Mouse (Mus musculus) urinary bladder, postnatal 25 days (tissue): Measurements from ENCODE around the gene Hist1h4b.
"Not testable (repeated sequence)": the region's sequence is repeated elsewhere in the genome, so short reads cannot be mapped to it uniquely, and the experiment has no call there.

ENCODE experiments used
- DNase-seq: peaks from one replicate; pipeline ENCODE4 v3.0.0; 2022; ENCODE audit warnings: low spot score

The Hist1h4b gene

DNA sequence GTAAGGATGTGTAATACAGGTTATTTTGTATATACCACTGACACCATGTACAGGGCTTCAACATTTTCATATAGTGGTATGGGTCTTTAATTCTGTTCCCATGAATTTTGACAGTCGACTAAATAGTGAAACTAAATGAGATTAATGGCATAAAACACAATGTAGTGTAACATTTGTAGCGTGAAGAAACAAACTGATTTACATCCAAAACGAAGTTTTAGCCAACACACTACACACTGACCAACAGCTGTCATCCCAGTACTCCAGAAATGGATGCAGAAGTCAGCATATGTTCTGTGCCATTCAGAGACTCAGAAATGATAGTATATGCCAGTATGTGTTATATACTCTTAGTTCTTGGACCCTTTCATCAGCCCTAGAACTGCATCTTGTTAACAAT lies 1.1 kb downstream of the Hist1h4b start:
- no peak for DNase-seq

DNA sequence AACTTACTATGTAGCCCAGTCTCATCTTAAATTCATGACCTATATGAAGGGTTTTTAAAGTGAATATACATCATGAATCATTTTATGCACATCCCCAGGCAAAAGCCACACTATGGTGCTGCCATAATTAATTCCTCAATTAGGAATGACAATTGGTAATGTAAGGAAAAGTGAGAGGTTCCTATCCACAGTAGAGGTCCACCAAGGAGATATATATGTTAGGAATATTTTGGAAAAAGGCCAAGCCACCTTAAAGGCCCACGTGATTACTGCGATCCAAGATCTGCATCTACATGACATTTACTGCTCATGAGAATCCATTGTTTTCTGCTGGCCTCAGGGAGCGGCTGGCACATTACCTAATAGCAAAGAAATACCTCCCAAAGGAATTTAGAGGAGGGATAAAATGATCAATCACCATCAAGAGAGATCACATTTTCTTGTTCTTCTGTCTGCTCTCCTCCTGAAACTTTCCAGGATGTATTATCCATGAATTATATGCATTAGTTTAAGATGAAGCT lies 2.5 kb downstream of the Hist1h4b start:
- DNase-seq, result no peak

DNA sequence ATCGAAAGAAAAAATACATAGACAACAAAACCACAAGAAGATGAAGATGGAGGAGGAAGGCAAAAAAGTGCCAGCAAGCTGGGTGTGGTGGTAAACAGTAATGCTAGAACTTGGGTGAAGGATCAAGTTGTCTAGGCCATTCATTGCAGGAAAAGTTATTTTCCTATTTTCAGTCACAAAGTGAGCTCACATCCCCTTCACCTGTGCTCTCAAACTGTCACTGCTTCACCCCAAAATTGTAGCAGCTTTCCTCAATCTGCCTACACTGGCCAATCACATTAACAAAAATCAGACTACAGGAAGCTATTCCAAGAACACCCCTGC lies 3.1 kb downstream of the Hist1h4b start:
- DNase-seq, result no peak

DNA sequence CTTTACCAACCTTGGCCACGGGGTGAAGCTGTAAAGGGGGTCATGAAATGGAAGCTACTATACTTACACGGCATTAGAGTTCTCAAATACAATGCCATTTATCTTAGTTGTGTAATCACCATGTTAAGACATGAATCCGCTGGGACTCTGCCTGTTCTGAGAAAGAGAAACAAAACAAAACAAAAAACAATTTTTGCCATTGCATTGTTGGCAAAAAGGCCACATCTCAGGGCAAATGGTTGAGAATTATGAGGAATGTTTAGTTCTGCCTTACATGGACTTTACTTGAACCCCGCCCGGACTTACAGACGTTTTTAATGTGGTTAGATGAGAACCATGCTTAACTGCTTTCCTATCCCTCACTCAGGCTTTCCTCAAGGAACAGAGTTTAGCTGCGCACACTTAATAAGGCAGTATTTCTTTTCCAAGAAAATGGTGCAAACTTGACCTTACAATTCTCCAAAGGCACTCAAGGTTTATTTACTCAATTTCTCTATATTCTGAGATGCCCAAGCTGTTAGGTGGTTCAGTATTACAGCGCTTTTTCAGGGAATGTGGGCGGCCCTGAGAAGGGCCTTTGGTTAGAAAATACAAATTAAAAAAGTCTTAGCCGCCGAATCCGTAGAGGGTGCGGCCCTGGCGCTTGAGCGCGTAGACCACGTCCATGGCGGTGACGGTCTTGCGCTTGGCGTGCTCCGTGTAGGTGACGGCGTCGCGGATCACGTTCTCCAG lies 3.6 kb downstream of the Hist1h4b start:
- DNase-seq, result no peak

DNA sequence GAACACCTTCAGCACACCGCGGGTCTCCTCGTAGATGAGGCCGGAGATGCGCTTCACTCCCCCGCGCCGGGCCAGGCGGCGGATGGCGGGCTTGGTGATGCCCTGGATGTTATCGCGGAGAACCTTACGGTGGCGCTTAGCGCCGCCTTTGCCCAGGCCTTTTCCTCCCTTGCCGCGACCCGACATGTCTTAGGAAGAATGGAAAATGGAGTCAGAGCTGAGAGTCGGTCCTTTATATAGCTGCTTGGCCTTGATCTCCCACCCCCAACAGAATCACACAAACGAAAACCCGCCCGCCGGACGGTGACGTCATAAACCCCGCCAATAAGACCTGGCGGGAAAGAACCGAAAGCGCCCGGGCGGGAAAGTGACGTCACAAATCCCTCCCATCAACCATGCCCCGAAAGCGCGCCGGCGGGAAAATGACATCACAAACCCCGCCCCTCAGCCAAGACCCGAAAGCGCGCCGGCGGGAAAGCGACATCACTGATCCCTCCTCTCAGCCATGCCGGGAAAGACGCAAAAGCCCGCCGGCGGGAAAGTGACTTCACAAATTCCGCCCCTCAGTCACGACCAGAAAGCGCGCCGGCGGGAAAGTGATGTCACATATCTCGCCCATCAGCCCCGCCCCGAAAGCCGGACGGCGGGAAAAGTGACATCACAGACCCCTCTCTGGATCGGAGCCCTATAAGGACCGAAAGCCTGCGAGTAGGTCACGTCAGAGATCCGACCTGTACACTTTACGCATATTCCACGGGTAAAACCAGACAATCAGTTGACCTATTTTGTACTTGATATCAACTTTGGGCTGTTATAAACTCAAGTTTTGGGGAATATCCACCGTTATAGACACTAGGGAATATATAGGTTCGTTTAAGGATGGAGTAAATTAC lies 4.4 kb downstream of the Hist1h4b start, which contains the start of gene Hist1h4a:
Gene Hist1h4a (minus strand): TSS at position 259 of the 893 bp plus-strand sequence.
- peak; percentile 97 for DNase-seq

DNA sequence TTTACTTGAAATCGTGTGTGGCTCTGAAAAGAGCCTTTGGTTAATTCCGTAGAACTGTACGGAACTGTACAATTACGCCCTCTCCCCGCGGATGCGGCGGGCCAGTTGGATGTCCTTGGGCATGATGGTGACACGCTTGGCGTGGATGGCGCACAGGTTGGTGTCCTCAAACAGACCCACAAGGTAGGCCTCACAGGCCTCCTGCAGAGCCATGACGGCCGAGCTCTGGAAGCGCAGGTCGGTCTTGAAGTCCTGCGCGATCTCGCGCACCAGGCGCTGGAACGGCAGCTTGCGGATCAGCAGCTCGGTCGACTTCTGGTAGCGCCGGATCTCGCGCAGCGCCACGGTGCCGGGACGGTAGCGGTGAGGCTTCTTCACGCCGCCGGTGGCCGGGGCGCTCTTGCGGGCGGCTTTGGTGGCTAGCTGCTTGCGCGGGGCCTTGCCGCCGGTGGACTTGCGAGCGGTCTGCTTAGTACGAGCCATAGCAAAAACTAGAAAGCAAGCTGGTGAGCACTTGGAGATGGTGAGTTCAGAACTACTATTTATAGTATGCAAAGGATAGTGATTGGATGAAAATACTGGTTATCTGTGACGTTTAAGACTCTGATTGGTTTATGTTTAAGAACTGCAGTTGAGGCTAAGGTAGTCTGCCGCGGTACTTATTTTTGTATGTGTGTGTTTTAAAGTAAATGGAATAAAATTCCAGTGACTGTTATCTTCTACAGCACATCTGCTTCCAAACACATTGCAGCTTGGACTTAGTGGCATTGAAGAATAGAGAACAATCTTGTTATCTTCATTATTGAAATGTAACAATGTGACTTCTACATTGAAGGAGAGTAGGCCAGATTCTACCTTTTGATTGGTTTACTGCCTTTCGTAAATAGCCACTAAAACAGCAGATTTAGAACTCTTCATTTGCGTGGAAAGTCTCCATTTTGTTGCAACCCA lies 5.3 kb downstream of the Hist1h4b start, which contains the start of gene Hist1h3a:
Gene Hist1h3a (minus strand): TSS at position 516 of the 951 bp plus-strand sequence.
- peak; percentile 42 for DNase-seq

DNA sequence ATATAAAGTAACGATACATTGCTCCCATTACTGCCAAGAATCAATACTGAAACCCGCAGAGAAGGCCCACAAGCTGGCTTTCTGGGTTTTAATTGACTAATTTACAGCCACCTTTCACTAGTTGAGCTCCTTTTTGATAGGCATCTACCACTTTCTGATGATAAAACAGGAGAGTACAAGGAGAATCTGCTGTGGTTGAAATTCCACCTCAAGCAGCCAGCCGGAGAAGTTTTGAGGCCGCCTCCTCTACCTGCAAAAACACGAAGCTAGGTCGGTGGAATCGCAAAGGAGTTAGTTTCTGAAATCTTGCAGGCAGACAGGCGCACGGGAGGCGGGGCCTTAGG lies 6.4 kb downstream of the Hist1h4b start:
- DNase-seq, result no peak

DNA sequence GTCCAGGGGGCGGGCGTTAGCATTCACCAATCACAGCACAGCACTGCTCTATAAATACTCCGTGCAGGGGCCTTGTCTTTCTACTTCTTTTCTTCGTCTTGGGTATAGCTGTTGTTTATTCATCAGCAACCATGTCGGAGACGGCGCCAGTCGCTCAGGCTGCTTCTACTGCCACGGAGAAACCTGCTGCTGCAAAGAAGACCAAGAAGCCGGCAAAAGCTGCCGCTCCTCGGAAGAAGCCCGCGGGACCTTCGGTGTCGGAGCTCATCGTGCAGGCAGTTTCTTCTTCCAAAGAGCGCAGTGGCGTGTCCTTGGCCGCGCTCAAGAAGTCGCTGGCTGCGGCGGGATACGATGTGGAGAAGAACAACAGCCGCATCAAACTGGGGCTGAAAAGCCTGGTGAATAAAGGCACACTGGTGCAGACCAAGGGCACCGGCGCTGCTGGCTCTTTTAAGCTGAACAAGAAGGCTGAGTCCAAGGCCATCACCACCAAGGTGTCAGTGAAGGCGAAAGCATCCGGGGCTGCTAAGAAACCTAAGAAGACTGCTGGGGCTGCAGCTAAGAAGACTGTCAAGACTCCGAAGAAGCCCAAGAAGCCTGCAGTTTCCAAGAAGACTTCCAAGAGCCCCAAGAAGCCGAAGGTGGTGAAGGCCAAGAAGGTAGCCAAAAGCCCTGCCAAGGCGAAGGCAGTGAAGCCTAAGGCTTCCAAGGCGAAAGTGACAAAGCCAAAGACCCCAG lies 6.9 kb downstream of the Hist1h4b start, which contains the start of gene Hist1h1a:
Gene Hist1h1a (plus strand): TSS at position 81 of the 738 bp plus-strand sequence.
- DNase-seq, result peak; percentile 55

DNA sequence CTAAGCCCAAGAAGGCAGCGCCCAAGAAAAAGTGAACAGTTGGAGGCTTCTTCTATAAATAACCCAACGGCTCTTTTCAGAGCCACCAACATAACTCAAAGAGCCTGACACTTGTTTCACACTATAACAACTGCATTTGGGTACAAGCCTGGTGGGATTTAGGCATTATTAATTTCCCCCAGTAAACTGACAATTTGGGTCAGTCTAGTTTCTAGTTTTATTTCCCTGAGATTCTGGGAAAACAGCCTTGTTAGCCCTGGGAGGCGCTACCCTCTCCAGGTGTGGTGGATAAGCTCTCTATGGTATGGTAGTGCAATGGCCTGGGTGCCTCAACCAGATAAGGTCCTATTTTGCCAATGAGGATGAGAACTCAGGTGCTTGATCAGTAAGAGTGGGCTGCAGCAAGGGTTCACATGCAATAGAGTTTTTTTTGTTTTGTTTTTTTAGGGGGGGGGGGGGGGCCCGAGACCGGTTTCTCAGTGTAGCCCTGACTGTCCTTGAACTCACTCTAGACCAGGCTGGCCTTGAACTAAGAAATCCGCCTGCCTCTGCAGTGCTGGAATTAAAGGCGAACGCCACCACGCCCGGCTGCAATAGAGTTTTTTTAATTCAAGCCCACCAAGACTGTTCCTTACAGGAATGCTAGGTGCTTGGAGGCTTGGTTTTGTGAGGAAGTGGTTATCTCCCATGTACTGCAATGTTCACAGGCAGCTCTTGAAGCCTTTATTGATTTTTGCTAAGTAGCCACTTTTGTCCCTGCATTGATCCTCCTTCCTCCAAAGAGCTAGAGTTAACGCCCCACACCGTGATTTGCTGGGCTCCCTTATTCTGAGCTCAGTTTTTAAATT lies 7.7 kb downstream of the Hist1h4b start:
- no peak for DNase-seq

DNA sequence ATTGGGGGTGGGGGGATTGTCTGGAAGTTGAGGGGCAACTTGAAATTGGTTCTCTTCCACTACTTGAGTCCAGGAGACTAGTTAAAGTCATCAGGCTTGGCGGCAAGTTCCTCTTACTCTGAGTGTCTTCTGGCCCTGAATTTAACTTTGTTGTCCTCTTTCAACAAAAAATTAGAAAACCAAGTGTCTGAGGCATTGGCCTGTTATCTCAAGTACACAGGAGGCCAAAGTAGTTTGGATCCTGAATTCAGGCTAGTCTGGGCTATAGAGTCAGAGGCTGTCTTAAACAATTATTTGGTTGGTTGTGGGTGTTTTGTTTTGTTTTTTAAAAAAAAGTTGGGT lies 8.3 kb downstream of the Hist1h4b start:
- DNase-seq, result no peak

DNA sequence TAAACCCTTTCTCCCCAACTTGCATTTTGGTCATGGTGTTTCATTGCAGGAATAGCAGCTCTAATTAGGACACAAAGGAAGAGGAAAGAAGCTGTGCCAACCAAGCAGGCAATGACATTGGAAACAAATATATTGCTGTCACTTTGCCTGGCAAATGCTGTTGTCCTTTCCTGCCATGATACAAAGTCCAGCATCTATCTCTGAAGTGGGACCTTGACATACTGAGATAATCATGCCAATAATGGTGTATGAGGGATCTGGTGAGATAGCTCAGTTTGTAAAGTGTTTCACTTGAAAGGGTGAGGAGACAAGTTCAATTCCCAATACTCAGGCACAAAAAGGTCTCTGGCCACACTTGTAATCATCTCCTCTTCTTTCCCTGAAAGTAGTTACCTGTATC lies 10.0 kb downstream of the Hist1h4b start:
- no peak for DNase-seq

DNA sequence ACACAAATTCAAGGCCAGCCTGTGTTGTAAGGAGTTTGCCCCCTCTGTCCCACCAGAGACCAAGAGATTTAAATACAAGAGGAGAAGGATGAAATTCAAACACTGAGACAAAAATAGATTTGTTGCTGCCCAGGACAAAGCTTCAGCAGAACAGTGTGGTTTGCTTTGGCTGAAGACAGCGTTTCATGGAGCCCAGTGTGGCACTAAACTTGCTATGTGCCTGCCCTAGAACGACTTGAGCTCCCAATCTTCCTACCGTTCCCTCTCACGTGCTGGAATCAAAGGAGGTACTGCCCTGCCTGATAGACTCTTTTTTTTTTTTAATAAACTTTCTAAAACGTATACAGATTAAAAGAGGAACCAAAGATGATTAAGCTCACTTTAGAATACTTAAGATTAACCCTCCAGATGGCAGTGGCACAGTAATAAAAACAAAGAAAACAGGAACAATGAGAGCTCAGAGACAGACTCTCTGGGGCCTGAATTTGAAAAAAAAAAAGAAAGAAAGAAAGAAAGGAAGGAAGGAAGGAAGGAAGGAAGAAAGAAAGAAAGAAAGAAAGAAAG lies 12.1 kb downstream of the Hist1h4b start:
- no peak for DNase-seq

DNA sequence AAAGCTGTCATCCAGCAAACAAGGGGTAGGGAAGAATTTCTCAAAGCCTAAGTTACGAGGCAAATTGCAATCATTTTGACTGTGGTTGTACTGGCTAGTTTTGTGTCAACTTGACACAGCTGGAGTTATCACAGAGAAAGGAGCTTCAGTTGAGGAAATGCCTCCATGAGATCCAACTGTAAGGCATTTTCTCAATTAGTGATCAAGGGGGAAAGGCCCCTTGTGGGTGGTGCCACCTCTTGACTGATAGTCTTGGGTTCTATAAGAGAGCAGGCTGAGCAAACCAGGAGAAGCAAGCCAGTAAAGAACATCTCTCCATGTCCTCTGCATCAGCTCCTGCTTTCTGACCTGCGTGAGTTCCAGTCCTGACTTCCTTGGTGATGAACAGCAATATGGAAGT lies 12.8 kb downstream of the Hist1h4b start, which contains the start of gene Trim38:
Gene Trim38 (plus strand): TSS at position 301 of the 400 bp plus-strand sequence.
- DNase-seq, result not testable (repeated sequence)

DNA sequence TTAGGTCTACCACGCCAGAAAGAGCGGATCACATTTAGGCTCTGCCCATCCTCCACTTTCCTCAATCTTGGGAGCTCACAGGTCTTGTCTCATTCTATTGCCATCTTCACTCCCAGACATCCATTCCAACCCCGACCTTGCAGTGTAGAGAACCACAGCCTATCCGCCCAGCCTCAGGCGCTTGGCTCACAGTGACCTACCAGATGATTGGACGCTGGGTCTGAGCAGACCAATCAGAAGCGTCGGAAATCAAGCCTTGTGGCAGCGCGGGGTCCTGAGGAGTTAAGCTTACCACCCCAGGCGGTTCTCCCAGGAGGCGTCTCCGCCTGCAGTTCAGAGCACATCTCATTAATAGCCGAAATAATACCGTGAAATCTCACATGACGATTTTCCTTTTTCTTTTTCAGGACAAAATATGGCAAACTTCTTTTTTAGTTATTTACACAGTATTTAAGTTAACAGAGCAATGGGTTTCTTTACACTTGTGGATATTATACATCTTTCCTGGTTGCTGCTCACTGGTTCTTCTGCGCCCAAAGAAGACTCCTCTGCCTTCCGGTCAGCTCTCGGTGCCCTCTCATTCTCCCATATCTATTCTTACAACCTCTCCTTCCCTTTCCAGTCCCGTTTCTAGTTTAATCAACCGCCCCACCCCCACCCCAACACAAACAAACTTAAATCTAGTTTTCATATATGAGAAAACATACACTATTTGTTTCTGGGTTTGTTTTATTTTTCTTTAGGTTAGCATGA lies 15.9 kb downstream of the Hist1h4b start:
- no peak for DNase-seq

DNA sequence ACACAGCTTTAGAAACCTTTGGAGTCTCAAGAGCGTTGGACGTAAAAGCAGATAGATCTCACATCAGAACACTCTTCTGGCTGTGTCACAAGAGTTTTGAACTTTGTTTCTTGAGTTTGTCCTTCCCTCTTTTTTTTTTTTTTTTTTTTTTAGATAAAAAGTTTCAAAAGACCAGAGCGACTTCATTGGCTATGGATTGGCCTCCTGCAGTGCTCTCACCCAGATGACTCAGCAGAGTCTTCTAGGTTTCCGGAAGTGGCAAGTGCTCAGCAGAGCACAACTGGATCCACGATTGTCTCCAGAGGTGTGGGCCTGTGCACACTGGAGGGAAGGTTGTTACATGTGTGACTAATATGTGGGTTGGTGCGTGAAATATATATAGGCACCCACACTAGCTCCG lies 21.5 kb downstream of the Hist1h4b start:
- no peak for DNase-seq

DNA sequence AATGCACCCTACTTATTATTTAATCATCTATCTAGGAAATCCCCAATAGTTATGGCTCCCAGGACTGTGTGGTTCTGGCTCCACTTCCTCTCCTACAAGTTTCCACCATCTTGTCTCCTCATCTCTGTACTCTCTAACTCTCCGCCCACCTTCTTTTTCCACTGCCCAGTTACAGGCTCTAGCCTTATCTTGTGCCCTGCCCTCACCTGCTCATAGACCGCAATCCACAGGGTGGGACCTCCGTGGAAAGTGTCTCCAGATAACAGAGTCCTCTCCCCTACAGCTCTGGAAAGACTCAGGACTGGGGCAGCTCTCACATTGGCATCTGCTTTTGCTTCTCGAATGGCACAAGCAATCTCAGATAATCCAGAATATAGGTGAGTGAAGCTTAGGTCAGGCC lies 22.2 kb downstream of the Hist1h4b start:
- DNase-seq, result no peak

DNA sequence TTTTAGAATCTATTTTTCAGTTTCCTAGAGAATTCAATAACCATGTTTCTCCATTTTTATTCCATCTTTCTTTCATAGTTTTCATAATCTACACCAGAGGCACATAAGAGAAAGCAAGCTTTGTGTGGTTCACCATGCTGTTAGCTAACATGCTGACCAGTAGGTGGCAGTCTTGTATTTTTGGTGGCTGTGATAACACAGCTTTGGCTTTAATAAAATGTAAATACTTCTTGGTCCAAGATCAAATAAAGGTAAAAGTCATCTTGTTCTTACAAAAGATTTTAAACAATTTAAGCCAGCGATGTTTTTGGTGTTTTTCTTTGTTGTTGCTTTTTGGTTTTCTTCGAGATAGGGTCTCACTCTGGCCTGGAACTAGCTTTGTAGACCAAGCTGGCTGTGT lies 35.7 kb downstream of the Hist1h4b start:
- peak; percentile 27 for DNase-seq

DNA sequence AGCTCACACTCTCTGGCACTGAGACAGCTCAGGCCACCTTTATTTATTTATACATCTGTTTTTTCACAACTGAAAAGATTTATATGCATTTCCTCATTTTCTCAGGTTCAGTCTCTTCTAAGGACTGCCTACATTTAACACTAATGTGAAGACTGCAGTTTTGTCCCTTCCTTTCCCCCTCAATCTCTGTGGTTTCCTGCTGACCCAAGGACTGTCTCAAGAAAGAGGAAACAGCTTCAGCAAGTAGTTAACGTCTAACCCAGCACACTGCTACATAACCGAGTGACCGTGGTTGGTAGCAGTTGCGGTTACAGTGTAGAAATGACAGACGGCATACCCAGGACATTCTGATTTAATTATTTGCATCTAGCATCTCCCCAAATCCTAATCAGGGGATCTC lies 42.6 kb downstream of the Hist1h4b start:
- DNase-seq, result no peak

DNA sequence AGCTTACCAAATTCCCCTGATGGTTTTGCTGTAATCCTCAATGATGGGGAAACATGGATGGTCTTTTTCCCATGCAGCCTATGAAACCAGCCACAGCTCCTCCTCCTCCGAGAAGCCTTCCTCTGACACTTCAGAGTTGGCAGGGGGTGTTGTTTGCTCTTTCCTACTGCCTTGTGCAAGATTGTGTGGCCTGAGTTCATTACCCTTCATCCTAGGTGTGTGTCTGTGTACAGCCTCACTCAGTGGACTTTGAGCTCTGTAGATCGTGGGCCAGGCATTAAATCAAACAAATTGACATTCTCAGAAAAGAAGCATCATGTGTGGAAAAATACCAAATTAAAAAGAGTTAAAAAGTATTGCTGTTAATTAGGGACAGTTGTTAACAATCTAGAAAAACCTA lies 47.7 kb downstream of the Hist1h4b start:
- no peak for DNase-seq
